Mouse (Mus musculus) kidney, postnatal 0 days (tissue): ENCODE results near the gene Camkv. TPM values are rescaled to one million over a fixed set of nuclear protein-coding genes. Genes with fewer than 3 reads are reported as not detected.

ENCODE experiments used
- ATAC-seq: fragments of 200-750 bp; cut with Nextera tagmentation; replicated peaks from 2 replicates; pipeline ENCODE4 v1.8.0; 2017; ENCODE audit warnings: low read depth, moderate number of reproducible peaks, moderate TSS enrichment, moderate library complexity; ENCODE audit not compliant: low FRiP score
- DNase-seq: peaks from one replicate; pipeline ENCODE4 v3.0.0-alpha.2; 2016; ENCODE audit warnings: low spot score
- H3K27ac ChIP-seq: fragments of 300-500 bp; sonication (generic); 2 replicates; pipeline ENCODE4 v1.5.1; 2014; ENCODE audit warnings: mild to moderate bottlenecking
- H3K27me3 ChIP-seq: fragments of 300-500 bp; sonication (generic); 2 replicates; pipeline ENCODE4 v1.6.1; 2014; ENCODE audit warnings: low read length, mixed read lengths; ENCODE audit not compliant: insufficient read depth
- H3K36me3 ChIP-seq: fragments of 300-500 bp; sonication (generic); 2 replicates; pipeline ENCODE4 v1.6.1; 2014; ENCODE audit warnings: low read length, mixed read lengths; ENCODE audit not compliant: insufficient read depth
- H3K4me1 ChIP-seq: fragments of 300-500 bp; sonication (generic); replicated peaks from 2 replicates; pipeline ENCODE4 v1.6.1; 2014; ENCODE audit warnings: antibody characterized with exemption, low read length, mixed read lengths; ENCODE audit not compliant: insufficient read depth
- H3K4me2 ChIP-seq: fragments of 300-500 bp; sonication (generic); 2 replicates; pipeline ENCODE4 v1.6.1; 2014; ENCODE audit warnings: mild to moderate bottlenecking, low read length, moderate library complexity, mixed read lengths
- H3K4me3 ChIP-seq: fragments of 300-500 bp; sonication (generic); replicated peaks from 2 replicates; pipeline ENCODE4 v1.5.1; 2014; ENCODE audit warnings: low read depth, low read length
- H3K9ac ChIP-seq: fragments of 300-500 bp; sonication (generic); 2 replicates; pipeline ENCODE4 v1.6.1; 2014; ENCODE audit warnings: low read depth, low read length
- H3K9me3 ChIP-seq: fragments of 300-500 bp; sonication (generic); replicated peaks from 2 replicates; pipeline ENCODE4 v1.6.1; 2016; ENCODE audit warnings: low read length, inconsistent platforms, mixed read lengths
- CTCF ChIP-seq: IDR thresholded peaks from 2 replicates; pipeline ENCODE4 v1.5.1; 2016; ENCODE audit warnings: antibody characterized with exemption, low read depth, mild to moderate bottlenecking, moderate library complexity
- WGBS: fragments of 180-500 bp; shearing (Covaris S2); extraction: QIAGEN DNeasy Blood & Tissue Kit; methylation state at CpG from one replicate; pipeline ENCODE4 v1.1.7; 2014; 5-methylcytosine and 5-hydroxymethylcytosine counted together
- polyA plus RNA-seq: library from polyadenylated mRNA; unstranded; fragments of >200 nt; fragmentation: Nextera tagmentation; extraction: Ambion mirVana; gene quantifications from 2 replicates; pipeline ENCODE4 v1.2.1, GENCODE M21; 2015

The Camkv gene
- polyA plus RNA-seq, 1 experiment from 2014 or later: 0.95 TPM

DNA sequence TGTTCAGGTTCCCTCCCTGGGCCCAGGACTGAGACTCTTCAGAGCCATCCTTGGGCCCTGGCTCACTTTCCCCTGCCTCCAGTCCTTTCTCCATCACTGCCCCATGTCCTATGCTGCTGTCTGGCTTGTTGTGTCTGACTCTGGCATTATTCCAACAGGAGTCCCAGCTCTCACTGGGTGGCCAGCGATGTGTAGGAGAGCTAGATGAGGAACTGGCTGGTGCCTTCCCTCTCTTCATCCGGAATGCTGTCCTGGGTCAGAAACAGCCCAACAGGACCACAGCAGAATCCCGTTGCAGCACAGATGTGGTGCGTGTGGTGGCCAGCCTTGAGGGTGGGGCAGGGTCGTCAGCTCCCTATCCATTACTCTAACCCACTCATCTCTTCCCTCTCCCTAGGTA lies 34.8 kb downstream of the Camkv start:
- no peaks in the 10 kb centered on the region for H3K27me3 ChIP-seq
- H3K9ac ChIP-seq: no peak overlapping the region
- 81% methylated on average over 5 of the region's 5 CpGs for WGBS
- no peak for TF ChIP-seq CTCF
- H3K4me1 ChIP-seq: no peaks in the 10 kb centered on the region
- H3K9me3 ChIP-seq: no peaks in the 10 kb centered on the region
- H3K4me2 ChIP-seq: no peak overlapping the region
- no peak overlapping the region for H3K4me3 ChIP-seq
- no peak overlapping the region for H3K27ac ChIP-seq
- DNase-seq (no peak), ATAC-seq (no peak)
- H3K36me3 ChIP-seq: no peaks in the 10 kb centered on the region

DNA sequence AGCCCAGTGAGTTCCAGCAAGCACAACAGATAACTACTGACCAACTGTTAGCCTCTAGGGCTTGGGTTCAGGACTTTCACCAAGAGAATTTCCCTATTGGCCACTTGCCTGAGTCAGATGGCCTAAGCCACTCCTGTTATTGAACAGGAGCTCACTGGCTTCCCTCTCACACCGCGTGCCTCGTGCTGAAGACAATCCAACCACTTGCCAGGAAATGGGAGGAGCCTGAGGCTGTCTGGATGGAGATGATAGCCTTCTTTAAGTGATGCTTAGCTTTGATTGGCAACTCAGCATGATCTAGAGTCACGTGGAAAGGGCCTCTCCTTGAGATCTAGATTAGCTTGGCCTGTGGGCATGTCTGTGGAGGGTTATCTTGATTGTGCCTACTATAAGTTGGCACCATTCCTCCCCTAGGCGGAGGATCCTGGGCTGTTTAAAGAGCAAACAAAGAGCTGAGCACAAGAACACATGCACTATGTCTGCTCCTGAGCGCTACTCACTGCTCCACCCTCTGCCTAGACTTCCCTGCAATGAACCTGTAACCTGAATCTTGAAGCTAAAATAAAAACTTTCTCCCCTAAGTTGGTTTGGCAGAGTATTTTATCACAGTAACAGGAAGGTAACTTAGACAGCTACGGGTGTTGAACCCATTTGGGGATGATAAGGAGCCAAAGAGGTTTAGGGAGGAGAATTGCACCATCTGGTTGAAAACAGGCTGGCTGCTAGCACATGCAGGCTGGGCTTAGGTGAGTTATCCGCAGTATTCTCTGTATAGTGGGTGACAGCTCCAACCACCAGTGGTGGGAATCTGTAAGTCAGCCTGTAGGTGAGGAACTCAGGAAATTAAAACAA lies 36.4 kb downstream of the Camkv start:
- Histone ChIP-seq H3K27me3 (no peaks in the 10 kb centered on the region), H3K27ac (no peak overlapping the region), H3K36me3 (no peaks in the 10 kb centered on the region), H3K4me3 (no peak overlapping the region), H3K9ac (no peak overlapping the region), H3K4me2 (no peak overlapping the region), H3K4me1 (no peaks in the 10 kb centered on the region), H3K9me3 (no peaks in the 10 kb centered on the region)
- DNase-seq: no peak
- TF ChIP-seq CTCF: no peak
- ATAC-seq: no peak
- 60% methylated on average over 8 of the region's 8 CpGs for WGBS

DNA sequence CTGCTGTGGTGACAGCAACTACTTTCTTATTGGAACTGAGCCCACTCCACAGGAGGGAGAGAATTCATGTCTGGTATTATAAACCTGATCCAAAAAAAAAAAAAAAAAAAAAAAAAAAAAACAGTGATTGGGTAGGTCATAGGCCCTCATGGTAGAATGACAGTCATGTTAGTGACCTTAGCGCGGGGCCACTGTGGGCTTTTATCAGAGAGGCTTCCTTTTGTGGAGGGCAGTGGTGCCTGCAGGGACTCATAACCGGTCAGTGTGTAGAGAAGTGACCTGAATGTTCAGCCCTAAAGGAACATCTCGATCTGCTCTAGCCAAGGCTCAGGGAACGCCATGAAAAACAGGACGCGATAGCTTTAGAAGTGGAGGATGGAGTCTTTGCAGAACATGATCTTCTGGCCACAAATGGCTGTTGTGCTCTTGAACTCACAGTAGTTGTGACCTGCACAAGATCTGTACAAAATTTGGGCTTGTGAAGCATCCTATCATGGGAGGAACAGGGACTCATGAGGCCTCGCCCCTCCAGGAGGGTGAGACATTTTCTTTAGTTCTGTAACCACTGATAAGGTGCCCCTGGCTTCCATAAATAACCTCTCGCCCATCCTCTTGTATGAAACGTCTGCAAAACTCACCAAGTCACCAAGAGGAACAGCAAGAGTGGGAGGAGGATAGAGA lies 39.2 kb downstream of the Camkv start:
- whole genome bisulfite sequencing: 73% methylated on average over 10 of the region's 10 CpGs
- no peak overlapping the region for H3K9ac ChIP-seq
- no peak overlapping the region for H3K4me3 ChIP-seq
- no peak overlapping the region for H3K4me2 ChIP-seq
- no peak for ATAC-seq
- H3K9me3 ChIP-seq: no peaks in the 10 kb centered on the region
- H3K27me3 ChIP-seq: no peaks in the 10 kb centered on the region
- H3K27ac ChIP-seq: peak overlapping the region; percentile 89
- DNase-seq: no peak
- no peak for TF ChIP-seq CTCF
- H3K4me1 ChIP-seq: no peaks in the 10 kb centered on the region
- H3K36me3 ChIP-seq: no peaks in the 10 kb centered on the region

GRCm38 (mm10) chr9:107975399-107976386 lies 40.2 kb downstream of the Camkv start, which contains the start of gene Uba7:
Gene Uba7 (plus strand): TSS chr9:107975505.
- H3K4me1 ChIP-seq: no peaks in the 10 kb centered on the region
- peak within 1 kb of the TSS; percentile 89 for H3K27ac ChIP-seq
- DNase-seq (peak; percentile 79), ATAC-seq (peak; percentile 48; the same call in 1 of the 2 replicates)
- peak within 1 kb of the TSS; percentile 17 for H3K4me3 ChIP-seq
- TF ChIP-seq CTCF: no peak
- H3K9me3 ChIP-seq: no peaks in the 10 kb centered on the region
- no peaks in the 10 kb centered on the region for H3K27me3 ChIP-seq
- H3K9ac ChIP-seq: peak within 1 kb of the TSS; percentile 40; the same call in 1 of the 2 replicates
- WGBS: 61% methylated on average over 12 of the region's 12 CpGs
- H3K4me2 ChIP-seq: peak within 1 kb of the TSS; percentile 54
- H3K36me3 ChIP-seq: no peaks in the 10 kb centered on the region

DNA sequence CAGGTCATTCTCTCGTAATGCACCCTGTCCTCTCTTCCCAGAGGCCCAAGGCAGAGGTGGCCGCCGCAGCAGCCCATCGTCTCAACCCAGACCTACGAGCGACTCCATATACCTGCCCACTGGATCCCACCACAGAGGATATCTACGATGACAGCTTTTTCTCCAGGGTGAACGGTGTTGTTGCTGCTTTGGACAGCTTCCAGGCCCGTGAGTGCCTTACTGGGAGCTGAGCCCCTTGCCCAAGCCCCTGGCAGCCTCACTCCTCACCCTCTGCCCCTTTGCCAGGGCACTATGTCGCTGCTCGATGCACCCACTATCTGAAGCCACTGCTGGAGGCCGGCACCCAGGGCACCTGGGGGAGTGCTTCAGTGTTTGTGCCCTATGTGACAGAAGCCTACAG lies 43.3 kb downstream of the Camkv start:
- Histone ChIP-seq H3K4me1 (peaks cover 15% of the 10 kb centered on the region), H3K9ac (no peak overlapping the region), H3K27ac (no peak overlapping the region), H3K4me2 (no peak overlapping the region), H3K9me3 (no peaks in the 10 kb centered on the region), H3K4me3 (no peak overlapping the region), H3K27me3 (no peaks in the 10 kb centered on the region), H3K36me3 (no peaks in the 10 kb centered on the region)
- no peak for TF ChIP-seq CTCF
- WGBS: 85% methylated on average over 12 of the region's 12 CpGs
- no peak for ATAC-seq
- no peak for DNase-seq
